Mouse (Mus musculus) CD4-positive naive resting alpha-beta T cell, adult 76 days (primary cell): ENCODE results near the gene Oosp2. TPM values are rescaled to one million over a fixed set of nuclear protein-coding genes. Genes with fewer than 3 reads are reported as not detected.

Source experiments
- total RNA-seq: library from RNA; stranded (reverse); gene quantifications from one replicate; pipeline ENCODE4 v1.2.4, GENCODE M21; 2023

The Oosp2 gene
- not detected for total RNA-seq

DNA sequence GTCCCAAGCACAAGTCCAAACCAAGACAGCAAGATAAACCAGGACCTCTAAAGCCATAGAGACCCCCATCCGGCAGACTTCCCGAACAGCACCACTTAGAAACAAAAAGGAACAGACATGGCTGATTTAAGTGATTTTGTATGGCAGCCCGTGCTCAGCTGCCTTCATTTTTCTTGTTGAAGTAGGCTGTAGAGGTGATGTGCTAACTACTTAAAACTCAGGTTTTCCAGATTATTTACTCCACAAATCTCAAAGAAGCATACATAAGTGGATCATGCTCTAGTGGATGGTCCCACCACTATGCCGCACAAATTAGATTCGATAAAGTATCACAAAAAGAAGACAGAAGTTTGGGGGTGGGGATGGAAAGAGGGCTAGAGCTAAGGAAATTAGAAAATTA is at the start of gene Oosp2:
Oosp2 (minus strand) TSS at position 101 of the 400 bp plus-strand sequence.

DNA sequence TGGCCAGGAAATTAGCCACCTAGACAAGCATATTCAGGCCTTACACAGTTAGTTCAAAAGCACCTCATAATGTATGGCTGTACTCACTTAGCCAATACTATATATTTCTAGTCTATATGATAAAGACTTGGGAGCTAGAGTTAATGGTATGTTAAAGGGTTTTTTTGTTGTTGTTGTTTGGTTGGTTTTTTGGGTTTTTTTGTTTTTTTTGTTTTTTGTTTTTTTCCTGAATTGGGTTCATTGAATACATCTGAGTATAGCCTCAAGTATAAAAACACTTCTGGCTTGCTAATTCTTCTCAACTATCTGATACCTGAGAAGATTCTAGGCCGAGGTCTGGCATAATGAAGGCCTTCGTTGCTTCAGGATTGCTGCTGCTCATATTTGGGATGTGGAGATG is 36.4 kb upstream of the Oosp2 start, which contains the start of gene Oosp3:
Oosp3 (plus strand) TSS at position 301 of the 400 bp plus-strand sequence.

DNA sequence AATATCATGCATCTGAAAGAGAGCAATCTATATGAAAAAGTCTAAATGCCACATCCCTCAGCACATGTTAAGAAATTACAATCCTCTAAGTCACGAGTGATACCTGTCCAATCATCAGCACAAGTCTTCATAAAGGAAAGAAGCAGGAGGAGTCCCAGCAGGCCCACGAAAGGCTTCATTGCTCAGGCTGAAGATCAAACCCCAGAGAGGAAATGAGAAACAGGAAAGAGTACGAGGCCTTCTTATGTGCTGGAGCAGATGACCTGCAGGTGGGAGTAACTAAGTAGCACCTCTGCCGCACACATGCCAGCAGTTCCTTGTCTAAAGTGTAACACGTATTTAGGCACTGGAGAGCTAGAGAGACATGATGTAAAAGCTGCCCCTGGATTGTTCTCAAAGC is 30.5 kb upstream of the Oosp2 start, which contains the start of gene Oosp1:
Oosp1 (minus strand) TSS at position 312 of the 400 bp plus-strand sequence.

DNA sequence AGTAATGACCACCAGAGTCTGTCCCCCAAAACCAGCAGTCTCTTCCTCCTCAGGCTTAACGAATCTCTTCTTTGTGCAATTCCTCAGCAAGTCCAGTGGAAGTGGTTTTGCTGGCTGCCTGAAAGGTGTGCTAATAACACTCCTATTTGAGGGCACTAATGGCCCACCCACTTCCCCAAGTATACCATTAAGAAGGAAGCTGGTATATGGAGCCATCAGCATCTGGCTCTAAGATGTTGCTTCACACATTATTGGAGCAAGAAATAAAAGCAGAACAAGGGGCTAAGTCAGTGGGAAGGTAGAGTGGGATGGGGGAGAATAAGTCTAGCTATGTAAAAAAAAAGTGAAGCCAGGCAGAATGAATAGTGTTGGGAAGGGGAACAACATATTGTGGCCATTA is 19.6 kb downstream of the Oosp2 start, which contains the start of gene Ms4a3:
Ms4a3 (minus strand) TSS at position 120 of the 400 bp plus-strand sequence.

DNA sequence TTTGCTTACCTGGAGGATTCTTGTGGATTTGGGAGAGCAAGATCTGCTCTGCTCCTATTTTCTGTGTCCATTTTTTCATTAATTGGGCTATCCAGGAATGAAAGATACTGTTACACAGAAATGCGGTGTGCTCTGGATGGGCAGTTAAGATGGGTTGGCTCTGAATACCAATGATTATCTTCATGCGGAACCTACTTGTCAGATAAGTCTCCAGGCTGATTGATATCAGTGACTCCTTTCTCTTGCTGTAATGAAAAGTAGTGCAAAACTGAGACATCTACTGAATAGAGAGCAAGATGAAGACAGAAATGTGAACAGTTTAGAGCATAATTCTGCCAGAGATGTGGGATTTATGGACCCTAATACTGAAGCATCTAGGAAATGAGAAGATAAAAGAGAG is 36.8 kb downstream of the Oosp2 start, which contains the start of gene Ms4a2:
Ms4a2 (minus strand) TSS at position 169 of the 400 bp plus-strand sequence.

DNA sequence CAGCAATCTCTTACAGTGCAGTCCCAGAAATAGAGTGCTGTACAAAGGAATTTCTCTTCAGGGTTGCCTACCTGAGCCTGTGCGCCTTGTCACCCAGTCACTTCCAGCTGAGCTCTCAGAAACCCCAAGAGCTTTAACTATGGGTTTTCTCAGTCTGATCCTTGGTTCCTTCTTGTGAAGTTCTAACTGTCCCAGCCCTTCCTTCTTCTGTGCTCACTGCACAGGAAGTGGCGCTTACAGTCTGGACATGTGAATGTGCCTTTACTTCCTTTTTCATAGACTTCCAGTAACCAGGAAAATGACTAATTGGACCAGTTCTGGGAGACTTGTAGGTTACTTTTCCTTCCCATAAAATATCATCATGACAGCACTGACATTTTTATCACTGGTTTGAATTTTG is 55.8 kb downstream of the Oosp2 start, which contains the start of gene Ms4a6d:
Ms4a6d (minus strand) TSS at position 247 of the 400 bp plus-strand sequence.

Other genes starting within 250 kb of the Oosp2 start
- 734 TPM for gene Ms4a4b, start 217.0 kb downstream of the Oosp2 start, total RNA-seq
- 37.5 TPM for gene Ms4a6c, start 191.2 kb downstream of the Oosp2 start, total RNA-seq
- 436 TPM for gene Gm8369, start 174.6 kb downstream of the Oosp2 start, total RNA-seq
- gene Ms4a6b, start 144.0 kb downstream of the Oosp2 start, total RNA-seq, result 599 TPM
- gene Ms4a4d, start 123.8 kb downstream of the Oosp2 start, total RNA-seq, result 0.76 TPM
- 5.1 TPM for gene Ms4a6d, start 55.7 kb downstream of the Oosp2 start, total RNA-seq
- gene Ms4a2, start 36.8 kb downstream of the Oosp2 start, total RNA-seq, result not detected
- not detected for gene Ms4a3, start 19.7 kb downstream of the Oosp2 start, total RNA-seq
- not detected for gene Oosp1, start 30.6 kb upstream of the Oosp2 start, total RNA-seq
- gene Oosp3, start 36.5 kb upstream of the Oosp2 start, total RNA-seq, result not detected
- not detected for gene Gif, start 87.0 kb upstream of the Oosp2 start, total RNA-seq
- 22.0 TPM for gene Mrpl16, start 109.8 kb upstream of the Oosp2 start, total RNA-seq
- 3.6 TPM for gene Stx3, start 158.8 kb upstream of the Oosp2 start, total RNA-seq
- not detected for gene Olfr1417, start 178.7 kb upstream of the Oosp2 start, total RNA-seq
- gene Olfr1418, start 200.5 kb upstream of the Oosp2 start, total RNA-seq, result not detected
- not detected for gene Olfr1419, start 214.5 kb upstream of the Oosp2 start, total RNA-seq
- not detected for gene Olfr1420, start 226.0 kb upstream of the Oosp2 start, total RNA-seq